Mouse (Mus musculus): Measurements from ENCODE around the gene Slmap.

Slmap gene

GRCm38 (mm10) chr14:26467974-26468373 lies 66.8 kb downstream of the Slmap start:
- no peak for DNase-seq

- DNase-seq = no peak
These were observed 68.1 kb downstream of the Slmap start for GRCm38 (mm10) chr14:26466544-26467125.

GRCm38 (mm10) chr14:26465898-26466297 lies 68.8 kb downstream of the Slmap start:
- DNase-seq = no peak

- peak; percentile 57 for DNase-seq
These were observed 75.2 kb downstream of the Slmap start for GRCm38 (mm10) chr14:26459516-26459915.

- DNase-seq = peak; percentile 17
These were observed 79.9 kb downstream of the Slmap start for GRCm38 (mm10) chr14:26454851-26455250.

- peak; percentile 52 for DNase-seq
These were observed 84.5 kb downstream of the Slmap start for GRCm38 (mm10) chr14:26450036-26450800.

- DNase-seq = no peak
These were observed 86.2 kb downstream of the Slmap start for GRCm38 (mm10) chr14:26448581-26448980.

GRCm38 (mm10) chr14:26447223-26447622 lies 87.5 kb downstream of the Slmap start:
- no peak for DNase-seq

GRCm38 (mm10) chr14:26446538-26446937 lies 88.2 kb downstream of the Slmap start:
- no peak for DNase-seq

- DNase-seq = no peak
These were observed 92.2 kb downstream of the Slmap start for GRCm38 (mm10) chr14:26442534-26442933.

- no peak for DNase-seq
These were observed 93.5 kb downstream of the Slmap start for GRCm38 (mm10) chr14:26441041-26441812.

- no peak for DNase-seq
These were observed 94.7 kb downstream of the Slmap start for GRCm38 (mm10) chr14:26439996-26440395.

GRCm38 (mm10) chr14:26437771-26438170 lies 97.0 kb downstream of the Slmap start:
- no peak for DNase-seq

GRCm38 (mm10) chr14:26436304-26436703 lies 98.4 kb downstream of the Slmap start:
- no peak for DNase-seq

GRCm38 (mm10) chr14:26432320-26432719 lies 102.4 kb downstream of the Slmap start:
- no peak for DNase-seq

- DNase-seq = no peak
These were observed 102.8 kb downstream of the Slmap start for GRCm38 (mm10) chr14:26431919-26432318.

- DNase-seq = no peak
These were observed 114.5 kb downstream of the Slmap start for GRCm38 (mm10) chr14:26420231-26420630.

GRCm38 (mm10) chr14:26417956-26418355 lies 116.8 kb downstream of the Slmap start:
- no peak for DNase-seq

- peak; percentile 7 for DNase-seq
These were observed 117.6 kb downstream of the Slmap start for GRCm38 (mm10) chr14:26417088-26417487.

GRCm38 (mm10) chr14:26413581-26413980 lies 121.2 kb downstream of the Slmap start:
- DNase-seq = no peak

GRCm38 (mm10) chr14:26406746-26407145 lies 128.0 kb downstream of the Slmap start:
- DNase-seq = no peak

- peak; percentile 6 for DNase-seq
These were observed 136.1 kb downstream of the Slmap start for GRCm38 (mm10) chr14:26398508-26399160.

- DNase-seq = no peak
These were observed 142.9 kb downstream of the Slmap start for GRCm38 (mm10) chr14:26391866-26392265.

Measured in lung, postnatal 10 days (tissue).